ENCODE assay signal across 8 mouse cellular contexts in genomic region chr13:107847179-107848012, GRCm38 (mm10).
DNase-seq lines count a peak whose midpoint lies in the region; ATAC-seq and TF ChIP-seq lines count a peak whose summit lies in the region.

No protein-coding gene starts in this region.

- intact Hi-C loops in gastrocnemius, adult 2 months (cut with DNase I): no loop called here
- intact Hi-C loops in gastrocnemius, postnatal 14 days (cut with DNase I; ENCODE audit: low total_unique reads): no loop called here

- no peak for DNase-seq in gastrocnemius, adult 2 months
- DNase-seq in gastrocnemius, postnatal 10 days: no peak
- peak; percentile 33 for DNase-seq in forebrain, postnatal 0 days
- DNase-seq in kidney, postnatal 10 days: peak; percentile 50
- no peak for DNase-seq in retina, postnatal 1 day
- no peak for DNase-seq in gastrocnemius, postnatal 14 days
- no peak for DNase-seq in yolk sac, embryonic 10.5 days (ENCODE audit: low spot score)

- H3K4me2 ChIP-seq in forebrain, postnatal 0 days (ENCODE audit: low read depth): peak overlapping the region; percentile 32
- peak overlapping the region; percentile 29 for H3K4me2 ChIP-seq in midbrain, embryonic 12.5 days (replicated peaks)

- TF ChIP-seq CTCF in gastrocnemius, adult 2 months (IDR thresholded peaks at IDR 0.05): no peak
- no peak for TF ChIP-seq CTCF in forebrain, postnatal 0 days (IDR thresholded peaks at IDR 0.05; ENCODE audit: low read depth)

- peak overlapping the region; percentile 64 for H3K4me3 ChIP-seq in gastrocnemius, adult 2 months
- 0 out of 2 replicates have a peak overlapping the region, but pooled peaks have one; percentile 0 for H3K4me3 ChIP-seq in forebrain, postnatal 0 days (ENCODE audit: low read depth, low read length)
- 0 out of 2 replicates have a peak overlapping the region, but pooled peaks have one; percentile 5 for H3K4me3 ChIP-seq in midbrain, embryonic 12.5 days

- H3K4me1 ChIP-seq in forebrain, postnatal 0 days (ENCODE audit: insufficient read depth): peaks cover 37% of the 10 kb centered on the region
- peaks cover 79% of the 10 kb centered on the region for H3K4me1 ChIP-seq in midbrain, embryonic 12.5 days

- H3K9me3 ChIP-seq in forebrain, postnatal 0 days (ENCODE audit: low read length): no peaks in the 10 kb centered on the region
- H3K9me3 ChIP-seq in midbrain, embryonic 12.5 days: no peaks in the 10 kb centered on the region

- ATAC-seq in forebrain, postnatal 0 days: peak; percentile 47
- peak; percentile 53; the same call in 1 of the 2 replicates for ATAC-seq in midbrain, embryonic 12.5 days (ENCODE audit: low FRiP score, low read depth)

- peak overlapping the region; percentile 2; the same call in 1 of the 2 replicates for H3K27ac ChIP-seq in gastrocnemius, adult 2 months
- H3K27ac ChIP-seq in forebrain, postnatal 0 days (ENCODE audit: low read depth, low read length): no peak overlapping the region
- H3K27ac ChIP-seq in midbrain, embryonic 12.5 days (replicated peaks): peak overlapping the region; percentile 30

- H3K9ac ChIP-seq in forebrain, postnatal 0 days: no peak overlapping the region
- H3K9ac ChIP-seq in midbrain, embryonic 12.5 days (replicated peaks): peak overlapping the region; percentile 1; the same call in 1 of the 2 replicates

- no peaks in the 10 kb centered on the region for H3K27me3 ChIP-seq in forebrain, postnatal 0 days (ENCODE audit: insufficient read depth, low read length)
- 0 out of 2 replicates have a peak, but pooled peaks cover 3% of the 10 kb centered on the region for H3K27me3 ChIP-seq in midbrain, embryonic 12.5 days

- no peaks in the 10 kb centered on the region for H3K36me3 ChIP-seq in forebrain, postnatal 0 days (ENCODE audit: insufficient read depth)
- H3K36me3 ChIP-seq in midbrain, embryonic 12.5 days: no peaks in the 10 kb centered on the region

- 16% methylated on average over 18 of the region's 18 CpGs for WGBS in forebrain, postnatal 0 days
- 27% methylated on average over 18 of the region's 18 CpGs for WGBS in midbrain, embryonic 12.5 days

Comparison
In these comparisons a context has a peak if more than half of its experiments do, and no peak if none do; other contexts are left out.
1. DNase-seq: peak in forebrain, postnatal 0 days (single experiment) and kidney, postnatal 10 days (single experiment); none in gastrocnemius, adult 2 months (single experiment), gastrocnemius, postnatal 10 days (single experiment), retina, postnatal 1 day (single experiment), gastrocnemius, postnatal 14 days (single experiment) and yolk sac, embryonic 10.5 days (single experiment).
2. H3K4me3 ChIP-seq: peak in every context shown above with its lines; median percentile 64 in gastrocnemius, adult 2 months; 5 in midbrain, embryonic 12.5 days; 0 in forebrain, postnatal 0 days.